Mouse (Mus musculus) telencephalon, adult 2 months (tissue): ENCODE data around the gene Cd72.
"Not testable (repeated sequence)": the region's sequence is repeated elsewhere in the genome, so short reads cannot be mapped to it uniquely, and the experiment has no call there.

Experiments
- DNase-seq: peaks from one replicate; pipeline ENCODE4 v3.0.0-alpha.2; 2011; ENCODE audit warnings: low read depth, low spot score

The Cd72 gene

GRCm38 (mm10) chr4:43454041-43454836 lies at the start of gene Cd72:
TSS of gene Cd72 (minus strand) at chr4:43454628.
- no peak for DNase-seq

- no peak for DNase-seq
These were observed 49.1 kb upstream of the Cd72 start for GRCm38 (mm10) chr4:43503506-43503905.

- DNase-seq: no peak
These were observed 48.6 kb upstream of the Cd72 start for GRCm38 (mm10) chr4:43503041-43503440.

- peak; percentile 33 for DNase-seq
These were observed 45.2 kb upstream of the Cd72 start, which contains the start of gene Arhgef39 for GRCm38 (mm10) chr4:43499407-43500333. TSS of gene Arhgef39 (minus strand) at chr4:43499695.

- no peak for DNase-seq
These were observed 44.6 kb upstream of the Cd72 start for GRCm38 (mm10) chr4:43498983-43499382.

- DNase-seq: no peak
These were observed 43.5 kb upstream of the Cd72 start for GRCm38 (mm10) chr4:43497946-43498345.

- no peak for DNase-seq
These were observed 43.0 kb upstream of the Cd72 start for GRCm38 (mm10) chr4:43497405-43497804.

GRCm38 (mm10) chr4:43496587-43496986 lies 42.2 kb upstream of the Cd72 start:
- no peak for DNase-seq

GRCm38 (mm10) chr4:43493846-43494240 lies 39.4 kb upstream of the Cd72 start:
- DNase-seq: no peak

- peak; percentile 92 for DNase-seq
These were observed 38.9 kb upstream of the Cd72 start for GRCm38 (mm10) chr4:43493186-43493845.

- DNase-seq: peak; percentile 99
These were observed 38.4 kb upstream of the Cd72 start, which contains the start of gene Ccdc107 for GRCm38 (mm10) chr4:43492821-43493185. TSS of gene Ccdc107 (plus strand) at chr4:43492900.

GRCm38 (mm10) chr4:43492101-43492820 lies 37.8 kb upstream of the Cd72 start:
- DNase-seq: no peak

GRCm38 (mm10) chr4:43490801-43491200 lies 36.4 kb upstream of the Cd72 start:
- no peak for DNase-seq

- no peak for DNase-seq
These were observed 35.2 kb upstream of the Cd72 start for GRCm38 (mm10) chr4:43489611-43490010.

GRCm38 (mm10) chr4:43485666-43486065 lies 31.2 kb upstream of the Cd72 start:
- DNase-seq: not testable (repeated sequence)

GRCm38 (mm10) chr4:43483535-43484091 lies 29.2 kb upstream of the Cd72 start, which contains the start of gene Sit1:
TSS of gene Sit1 (minus strand) at chr4:43483734.
- DNase-seq: no peak

- DNase-seq: no peak
These were observed 28.2 kb upstream of the Cd72 start for GRCm38 (mm10) chr4:43482591-43482990.

- no peak for DNase-seq
These were observed 27.5 kb upstream of the Cd72 start for GRCm38 (mm10) chr4:43481894-43482456.

- no peak for DNase-seq
These were observed 26.6 kb upstream of the Cd72 start for GRCm38 (mm10) chr4:43480985-43481384.
